Mouse (Mus musculus) kidney, embryonic 15.5 days (tissue): ENCODE results near the gene Amotl1. TPM values are rescaled to one million over a fixed set of nuclear protein-coding genes. Genes with fewer than 3 reads are reported as not detected.
A peak's percentile ranks its signal among the peaks of the same experiment; 100 is the strongest.
"Not testable (repeated sequence)": the region's sequence is repeated elsewhere in the genome, so short reads cannot be mapped to it uniquely, and the experiment has no call there.

ENCODE experiments used
- ATAC-seq: fragments of 200-750 bp; cut with Nextera tagmentation; replicated peaks from 2 replicates; pipeline ENCODE4 v1.8.0; 2017; ENCODE audit warnings: moderate TSS enrichment; ENCODE audit not compliant: low FRiP score
- H3K27ac ChIP-seq: fragments of 300-500 bp; sonication (generic); 2 replicates; pipeline ENCODE4 v1.5.1; 2015; ENCODE audit warnings: mild to moderate bottlenecking, inconsistent platforms
- H3K27me3 ChIP-seq: fragments of 300-500 bp; sonication (generic); 2 replicates; pipeline ENCODE4 v1.6.1; 2015; ENCODE audit warnings: inconsistent platforms
- H3K36me3 ChIP-seq: fragments of 300-500 bp; sonication (generic); 2 replicates; pipeline ENCODE4 v1.6.1; 2015; ENCODE audit warnings: inconsistent platforms
- H3K4me1 ChIP-seq: fragments of 300-500 bp; sonication (generic); 2 replicates; pipeline ENCODE4 v1.6.1; 2015; ENCODE audit warnings: inconsistent platforms
- H3K4me2 ChIP-seq: fragments of 300-500 bp; sonication (generic); 2 replicates; pipeline ENCODE4 v1.6.1; 2015; ENCODE audit warnings: moderate library complexity, mild to moderate bottlenecking, inconsistent platforms
- H3K4me3 ChIP-seq: fragments of 300-500 bp; sonication (generic); replicated peaks from 2 replicates; pipeline ENCODE4 v1.5.1; 2015; ENCODE audit warnings: mild to moderate bottlenecking, inconsistent platforms
- H3K9ac ChIP-seq: fragments of 300-500 bp; sonication (generic); 2 replicates; pipeline ENCODE4 v1.6.1; 2015; ENCODE audit warnings: mild to moderate bottlenecking, inconsistent platforms
- H3K9me3 ChIP-seq: fragments of 300-500 bp; sonication (generic); replicated peaks from 2 replicates; pipeline ENCODE4 v1.6.1; 2016; ENCODE audit warnings: inconsistent platforms
- WGBS: fragments of 180-500 bp; shearing (Covaris S2); methylation state at CpG from one replicate; pipeline ENCODE4 v1.1.7; 2015; ENCODE audit warnings: mixed read lengths; 5-methylcytosine and 5-hydroxymethylcytosine counted together
- polyA plus RNA-seq: library from polyadenylated mRNA; unstranded; fragments of >200 nt; fragmentation: Nextera tagmentation; extraction: Ambion mirVana; gene quantifications from 2 replicates; pipeline ENCODE4 v1.2.1, GENCODE M21; 2015

The Amotl1 gene
- 20.4 and 23.3 TPM in 2 replicates for polyA plus RNA-seq

- Histone ChIP-seq H3K9ac (no peak within 1 kb of the TSS), H3K9me3 (no peaks in the 10 kb centered on the region), H3K4me3 (no peak within 1 kb of the TSS), H3K36me3 (no peaks in the 10 kb centered on the region), H3K27ac (no peak within 1 kb of the TSS), H3K4me1 (peaks cover 32% of the 10 kb centered on the region), H3K4me2 (no peak within 1 kb of the TSS), H3K27me3 (no peaks in the 10 kb centered on the region)
- no peak for ATAC-seq
- 56% methylated on average over 4 of the region's 4 CpGs for WGBS
Observed at GRCm38 (mm10) chr9:14644956-14645355, at the start of gene Amotl1. Gene Amotl1, minus strand, starts transcription at chr9:14645056.

- H3K4me1 ChIP-seq: no peaks in the 10 kb centered on the region
- H3K9ac ChIP-seq: no peak overlapping the region
- no peak overlapping the region for H3K27ac ChIP-seq
- H3K27me3 ChIP-seq: no peaks in the 10 kb centered on the region
- ATAC-seq: no peak
- no peaks in the 10 kb centered on the region for H3K9me3 ChIP-seq
- 58% methylated on average over 12 of the region's 12 CpGs for WGBS
- no peaks in the 10 kb centered on the region for H3K36me3 ChIP-seq
- no peak overlapping the region for H3K4me2 ChIP-seq
- no peak overlapping the region for H3K4me3 ChIP-seq
Observed at GRCm38 (mm10) chr9:14689376-14690108, 44.7 kb upstream of the Amotl1 start.

GRCm38 (mm10) chr9:14684363-14684762 lies 39.5 kb upstream of the Amotl1 start:
- H3K9me3 ChIP-seq: no peaks in the 10 kb centered on the region
- WGBS: 59% methylated on average over 4 of the region's 4 CpGs
- H3K9ac ChIP-seq: no peak overlapping the region
- no peak overlapping the region for H3K27ac ChIP-seq
- H3K4me1 ChIP-seq: no peaks in the 10 kb centered on the region
- no peak overlapping the region for H3K4me2 ChIP-seq
- no peak overlapping the region for H3K4me3 ChIP-seq
- no peak for ATAC-seq
- no peaks in the 10 kb centered on the region for H3K36me3 ChIP-seq
- no peaks in the 10 kb centered on the region for H3K27me3 ChIP-seq

GRCm38 (mm10) chr9:14682741-14683140 lies 37.9 kb upstream of the Amotl1 start:
- H3K9me3 ChIP-seq: no peaks in the 10 kb centered on the region
- no peak overlapping the region for H3K4me2 ChIP-seq
- ATAC-seq: no peak
- H3K27ac ChIP-seq: no peak overlapping the region
- H3K36me3 ChIP-seq: no peaks in the 10 kb centered on the region
- H3K4me3 ChIP-seq: no peak overlapping the region
- H3K9ac ChIP-seq: no peak overlapping the region
- H3K4me1 ChIP-seq: no peaks in the 10 kb centered on the region
- no peaks in the 10 kb centered on the region for H3K27me3 ChIP-seq

GRCm38 (mm10) chr9:14680584-14680983 lies 35.7 kb upstream of the Amotl1 start:
- no peaks in the 10 kb centered on the region for H3K27me3 ChIP-seq
- H3K36me3 ChIP-seq: no peaks in the 10 kb centered on the region
- H3K4me2 ChIP-seq: no peak overlapping the region
- H3K9ac ChIP-seq: no peak overlapping the region
- 47% methylated on average over 2 of the region's 2 CpGs for WGBS
- no peak for ATAC-seq
- H3K27ac ChIP-seq: no peak overlapping the region
- no peak overlapping the region for H3K4me3 ChIP-seq
- H3K4me1 ChIP-seq: peaks cover 8% of the 10 kb centered on the region
- H3K9me3 ChIP-seq: no peaks in the 10 kb centered on the region

GRCm38 (mm10) chr9:14675707-14676691 lies 31.1 kb upstream of the Amotl1 start:
- Histone ChIP-seq H3K4me2 (no peak overlapping the region), H3K36me3 (no peaks in the 10 kb centered on the region)
- 65% methylated on average over 9 of the region's 9 CpGs for WGBS

GRCm38 (mm10) chr9:14674506-14674905 lies 29.6 kb upstream of the Amotl1 start:
- Histone ChIP-seq H3K9ac (no peak overlapping the region), H3K4me1 (peaks cover 15% of the 10 kb centered on the region), H3K4me3 (no peak overlapping the region), H3K27me3 (no peaks in the 10 kb centered on the region), H3K4me2 (no peak overlapping the region), H3K9me3 (no peaks in the 10 kb centered on the region), H3K36me3 (no peaks in the 10 kb centered on the region), H3K27ac (no peak overlapping the region)
- WGBS: 90% methylated on average over 8 of the region's 8 CpGs
- no peak for ATAC-seq

More at GRCm38 (mm10) chr9:14675707-14676691, 31.1 kb upstream of the Amotl1 start:
- H3K9me3 ChIP-seq: no peaks in the 10 kb centered on the region
- H3K27me3 ChIP-seq: no peaks in the 10 kb centered on the region
- H3K27ac ChIP-seq: no peak overlapping the region
- 0 out of 2 replicates have a peak, but pooled peaks have one; percentile 54 for ATAC-seq
- H3K4me1 ChIP-seq: peaks cover 15% of the 10 kb centered on the region
- H3K9ac ChIP-seq: no peak overlapping the region
- H3K4me3 ChIP-seq: no peak overlapping the region

- Histone ChIP-seq H3K36me3 (no peaks in the 10 kb centered on the region), H3K9ac (no peak overlapping the region), H3K27me3 (no peaks in the 10 kb centered on the region), H3K27ac (no peak overlapping the region), H3K9me3 (no peaks in the 10 kb centered on the region), H3K4me1 (peaks cover 15% of the 10 kb centered on the region), H3K4me2 (no peak overlapping the region), H3K4me3 (no peak overlapping the region)
- ATAC-seq: no peak
- WGBS: 92% methylated on average over 4 of the region's 4 CpGs
Observed at GRCm38 (mm10) chr9:14673109-14673508, 28.3 kb upstream of the Amotl1 start.

- not testable (repeated sequence) for H3K4me2 ChIP-seq, ATAC-seq, H3K9ac ChIP-seq, H3K9me3 ChIP-seq, H3K27ac ChIP-seq, H3K36me3 ChIP-seq, H3K27me3 ChIP-seq, H3K4me3 ChIP-seq
- 55% methylated on average over 5 of the region's 5 CpGs for WGBS
- peaks cover 15% of the 10 kb centered on the region for H3K4me1 ChIP-seq
Observed at GRCm38 (mm10) chr9:14671965-14672364, 27.1 kb upstream of the Amotl1 start.

- no peaks in the 10 kb centered on the region for H3K27me3 ChIP-seq
- H3K4me3 ChIP-seq: no peak overlapping the region
- no peaks in the 10 kb centered on the region for H3K9me3 ChIP-seq
- no peak overlapping the region for H3K4me2 ChIP-seq
- WGBS: 83% methylated on average over 3 of the region's 3 CpGs
- ATAC-seq: no peak
- no peaks in the 10 kb centered on the region for H3K4me1 ChIP-seq
- no peak overlapping the region for H3K9ac ChIP-seq
- H3K36me3 ChIP-seq: no peaks in the 10 kb centered on the region
- no peak overlapping the region for H3K27ac ChIP-seq
Observed at GRCm38 (mm10) chr9:14668382-14668781, 23.5 kb upstream of the Amotl1 start.

- Histone ChIP-seq H3K27ac (no peak overlapping the region), H3K9me3 (no peaks in the 10 kb centered on the region), H3K36me3 (no peaks in the 10 kb centered on the region), H3K4me2 (no peak overlapping the region), H3K27me3 (no peaks in the 10 kb centered on the region), H3K4me3 (no peak overlapping the region), H3K9ac (no peak overlapping the region), H3K4me1 (no peaks in the 10 kb centered on the region)
- WGBS: 76% methylated on average over 3 of the region's 3 CpGs
- no peak for ATAC-seq
Observed at GRCm38 (mm10) chr9:14666071-14666470, 21.2 kb upstream of the Amotl1 start.

GRCm38 (mm10) chr9:14663591-14663990 lies 18.7 kb upstream of the Amotl1 start:
- WGBS: 97% methylated on average over 2 of the region's 2 CpGs
- ATAC-seq: no peak

More at GRCm38 (mm10) chr9:14663591-14663990, 18.7 kb upstream of the Amotl1 start:
- H3K27ac ChIP-seq: no peak overlapping the region
- no peak overlapping the region for H3K4me3 ChIP-seq
- no peaks in the 10 kb centered on the region for H3K27me3 ChIP-seq
- no peak overlapping the region for H3K4me2 ChIP-seq
- H3K9me3 ChIP-seq: no peaks in the 10 kb centered on the region
- H3K4me1 ChIP-seq: no peaks in the 10 kb centered on the region
- H3K9ac ChIP-seq: no peak overlapping the region
- no peaks in the 10 kb centered on the region for H3K36me3 ChIP-seq
